Mouse (Mus musculus): ENCODE measurements around the gene Ulbp1.
A peak's percentile ranks its signal among the peaks of the same experiment; 100 is the strongest.
"Not testable (repeated sequence)": the region's sequence is repeated elsewhere in the genome, so short reads cannot be mapped to it uniquely, and the experiment has no call there.

Gene Ulbp1

DNA sequence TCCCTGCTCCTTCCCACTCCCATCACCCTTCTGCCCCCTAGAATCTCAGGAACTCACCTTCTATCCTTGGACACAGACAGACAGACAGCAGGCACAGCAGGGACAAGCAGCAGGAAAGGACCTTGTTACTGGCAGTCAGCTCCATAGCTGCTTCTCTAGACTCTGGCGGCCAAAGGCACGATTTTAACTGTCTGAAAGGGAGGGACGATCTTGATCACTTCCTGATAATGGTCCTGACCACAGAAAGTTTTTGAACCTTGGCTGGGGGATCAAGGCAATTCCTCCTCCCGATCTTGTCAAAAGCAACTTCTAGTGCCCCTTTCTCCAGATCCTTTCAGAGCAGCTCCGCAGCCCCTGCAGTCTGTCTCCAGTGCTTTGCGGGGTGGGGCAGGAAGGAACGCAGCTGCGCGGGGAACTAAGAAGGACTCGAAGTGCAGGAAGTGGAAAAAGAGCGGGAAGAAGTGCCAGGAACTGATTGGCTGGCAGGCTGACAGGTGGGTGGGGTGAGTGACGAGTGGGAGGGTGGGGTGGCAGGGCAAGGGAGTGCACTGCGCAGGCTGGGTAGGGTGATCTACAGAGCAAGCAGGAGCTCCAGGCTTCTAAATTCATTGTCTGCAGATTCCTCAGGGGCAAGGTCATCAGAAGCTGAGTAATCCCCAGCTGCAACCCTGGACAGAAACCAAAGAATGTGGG lies at the start of gene Ulbp1:
Ulbp1 (minus strand) TSS at position 442 of the 693 bp plus-strand sequence.
- peak; percentile 75 to 81 for DNase-seq

DNA sequence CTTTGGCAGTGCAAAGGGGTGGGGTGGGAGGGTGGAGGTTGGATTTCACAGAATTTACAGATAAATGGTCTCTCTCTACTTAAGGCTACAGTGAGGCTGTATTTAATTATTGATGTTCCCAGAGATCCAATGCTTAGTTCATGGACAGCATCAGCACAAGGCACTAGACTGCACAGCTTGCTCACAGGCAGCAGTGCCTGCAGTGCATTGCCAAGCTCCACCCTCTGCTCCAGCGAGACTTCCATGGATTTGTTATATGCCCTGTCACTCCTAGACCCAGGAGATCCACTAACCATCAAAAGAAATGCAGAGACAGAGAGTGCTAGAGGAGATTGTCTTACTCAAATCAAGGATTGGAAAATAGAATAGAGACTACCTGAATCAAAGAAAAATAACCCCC lies 24.7 kb upstream of the Ulbp1 start:
- DNase-seq, result not testable (repeated sequence)

DNA sequence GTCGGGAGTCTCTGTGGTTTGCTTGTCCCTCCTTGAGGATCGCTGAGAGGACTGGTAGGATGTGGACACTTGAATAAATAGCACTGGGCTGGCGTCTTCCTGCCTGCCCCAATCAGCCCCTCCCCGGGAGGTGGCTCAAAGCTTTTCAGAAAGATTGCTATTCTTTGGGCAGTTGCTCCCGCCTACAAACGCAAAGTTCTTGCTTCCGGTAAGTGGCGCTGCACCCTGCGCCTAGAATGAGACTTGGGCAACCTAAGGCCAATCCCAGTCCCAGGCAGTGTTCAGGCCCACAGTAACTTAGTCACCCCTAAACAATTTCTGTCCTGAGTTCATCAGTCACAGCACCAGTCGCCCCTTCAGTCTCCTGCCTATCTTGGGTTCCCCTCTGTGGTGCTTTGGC lies 18.9 kb upstream of the Ulbp1 start:
- peak; percentile 11 to 19 for DNase-seq

DNA sequence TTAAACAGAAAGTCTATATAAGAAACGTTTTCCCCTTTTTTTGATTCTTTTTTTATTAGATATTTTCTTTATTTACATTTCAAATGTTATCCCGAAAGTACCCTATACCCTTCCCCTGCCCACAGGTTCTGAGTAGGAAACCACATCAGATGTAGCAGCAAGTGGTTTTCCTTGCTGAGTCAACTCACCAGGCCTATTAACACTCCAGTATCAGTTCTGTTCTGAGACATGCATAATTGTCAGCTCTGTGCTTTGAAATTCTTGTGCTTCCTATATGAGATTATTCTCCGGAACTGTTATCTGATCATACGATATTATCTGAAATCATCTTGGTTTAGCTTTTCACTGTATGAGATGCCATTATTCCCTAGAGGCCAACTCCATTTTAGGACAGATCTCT lies 10.2 kb upstream of the Ulbp1 start:
- DNase-seq, result no peak

DNA sequence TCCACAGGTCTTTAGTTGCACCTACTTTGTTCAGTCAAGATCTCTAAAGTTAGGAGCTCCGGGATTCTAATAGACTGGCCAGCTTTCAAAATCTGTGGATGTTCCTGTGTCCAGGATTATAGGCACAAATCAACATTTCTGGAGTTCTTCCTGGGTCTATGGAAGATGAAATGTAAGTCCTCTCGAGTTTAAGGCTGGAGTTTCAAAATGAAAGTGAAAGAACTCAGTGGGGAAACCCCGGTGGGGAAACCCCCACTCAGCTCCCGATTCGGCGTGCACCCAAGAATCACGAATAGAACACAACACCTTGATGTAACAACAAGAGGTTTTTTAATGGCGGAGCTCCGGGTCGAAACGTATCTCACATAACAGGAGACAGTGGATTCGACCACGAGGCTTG lies 787 bp upstream of the Ulbp1 start:
- not testable (repeated sequence) for DNase-seq

DNA sequence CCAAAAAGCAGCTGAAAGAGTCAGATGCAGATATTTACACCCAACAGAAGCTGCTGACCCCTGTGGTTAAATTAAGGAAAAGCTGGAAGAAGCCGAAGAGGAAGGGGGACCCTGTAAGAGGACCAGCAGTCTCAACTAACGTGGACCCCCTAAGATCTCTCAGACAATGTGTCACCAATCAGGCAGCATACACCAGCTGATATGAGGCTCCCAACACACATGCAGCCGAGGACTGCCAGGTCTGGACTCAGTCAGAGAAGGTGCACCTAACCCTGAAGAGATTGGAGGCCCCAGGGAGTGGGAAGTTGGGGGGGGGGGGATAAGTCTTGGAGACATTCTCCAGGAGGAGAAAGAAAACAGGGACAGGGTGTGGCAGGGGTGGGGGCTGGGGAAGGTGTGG lies 1.8 kb downstream of the Ulbp1 start:
- DNase-seq, result no peak

DNA sequence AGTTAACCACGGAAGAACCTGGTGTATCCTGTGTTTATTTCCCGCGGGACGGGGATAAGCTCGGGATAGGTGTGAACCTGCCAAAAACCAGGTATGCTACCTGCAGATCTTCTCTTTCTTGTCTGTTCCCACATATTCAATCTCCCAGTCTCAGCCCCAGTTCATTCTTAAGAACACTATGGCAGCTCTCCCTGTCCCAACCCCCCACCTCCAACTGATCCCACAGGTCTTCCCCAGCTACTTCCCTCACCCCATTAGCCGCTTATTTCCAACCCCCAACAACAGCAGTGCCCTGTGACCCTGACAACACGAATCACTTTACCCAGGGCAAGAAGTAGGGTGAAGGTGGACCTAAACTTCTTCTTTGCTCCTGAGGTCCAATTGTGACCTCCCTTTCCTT lies 3.0 kb downstream of the Ulbp1 start:
- no peak for DNase-seq

DNA sequence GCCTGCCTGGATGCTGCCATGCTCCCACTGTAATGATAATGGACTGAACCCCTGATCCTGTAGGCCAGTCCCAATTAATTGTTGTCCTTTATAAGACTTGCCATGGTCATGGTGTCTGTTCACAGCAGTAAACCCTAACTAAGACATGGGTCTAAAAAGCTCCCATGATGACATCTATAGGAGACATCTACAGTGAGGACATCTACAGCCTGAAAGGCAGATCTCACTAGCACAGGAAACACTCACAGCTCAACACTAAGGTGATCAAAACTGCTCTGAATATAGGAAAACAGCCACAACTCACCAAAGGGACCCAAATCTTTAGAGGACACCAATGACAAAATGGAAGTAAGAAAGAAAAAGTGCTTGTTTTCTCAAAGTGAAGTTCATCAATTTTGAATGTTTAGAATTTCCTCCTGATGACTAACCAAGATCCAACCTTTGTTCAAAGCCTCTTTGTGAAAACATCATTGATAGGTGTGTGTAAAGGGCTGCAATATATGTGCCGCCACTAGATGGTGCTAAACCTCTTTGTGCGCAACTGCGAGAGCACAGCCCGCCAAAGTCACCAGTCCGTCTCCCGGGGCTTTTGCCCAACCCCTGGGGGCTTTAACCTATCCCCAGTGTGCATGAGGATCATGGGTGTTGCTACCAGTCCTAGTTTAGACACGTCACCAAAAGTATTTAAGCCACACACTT lies 3.6 kb downstream of the Ulbp1 start:
- peak; percentile 78 to 79 for DNase-seq

DNA sequence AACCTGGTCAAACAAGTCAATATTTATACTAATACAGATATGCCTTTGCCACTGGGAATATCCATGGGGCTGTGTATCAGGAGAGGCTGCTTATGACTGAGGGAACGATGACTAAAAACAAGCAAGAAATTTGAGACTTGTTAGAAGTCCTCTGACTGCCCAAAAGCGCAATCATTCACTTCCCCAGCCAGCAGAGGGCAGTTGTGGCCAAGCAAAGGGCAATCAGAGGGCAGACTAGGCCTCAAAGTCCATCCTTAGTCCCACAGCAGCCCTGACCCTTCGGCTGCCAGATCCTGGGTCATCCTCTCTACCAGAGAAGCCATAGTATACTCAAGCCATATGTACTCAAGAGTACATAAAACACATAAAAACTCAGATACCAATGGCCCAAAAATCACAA lies 11.4 kb downstream of the Ulbp1 start:
- DNase-seq, result peak; percentile 12 to 13

DNA sequence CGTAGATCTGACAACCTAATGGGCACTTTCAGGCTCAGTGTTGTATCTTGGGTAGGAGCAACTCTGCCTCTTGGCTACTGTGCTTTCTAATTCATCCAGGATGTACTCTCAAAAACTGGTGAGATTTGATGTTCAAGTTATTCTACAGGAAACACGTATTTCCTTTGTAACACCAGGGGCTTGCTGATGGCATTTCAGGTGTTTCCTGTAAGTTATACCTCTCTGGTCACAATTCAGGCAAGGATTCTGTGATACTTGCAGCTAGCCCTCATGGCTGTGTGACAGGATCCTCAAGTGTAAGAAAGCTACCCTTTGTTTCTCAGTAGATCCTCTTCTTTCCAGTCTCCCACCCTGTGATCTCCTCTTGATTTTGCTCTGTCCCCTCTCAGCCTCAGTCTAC lies 34.5 kb downstream of the Ulbp1 start:
- no peak for DNase-seq

DNA sequence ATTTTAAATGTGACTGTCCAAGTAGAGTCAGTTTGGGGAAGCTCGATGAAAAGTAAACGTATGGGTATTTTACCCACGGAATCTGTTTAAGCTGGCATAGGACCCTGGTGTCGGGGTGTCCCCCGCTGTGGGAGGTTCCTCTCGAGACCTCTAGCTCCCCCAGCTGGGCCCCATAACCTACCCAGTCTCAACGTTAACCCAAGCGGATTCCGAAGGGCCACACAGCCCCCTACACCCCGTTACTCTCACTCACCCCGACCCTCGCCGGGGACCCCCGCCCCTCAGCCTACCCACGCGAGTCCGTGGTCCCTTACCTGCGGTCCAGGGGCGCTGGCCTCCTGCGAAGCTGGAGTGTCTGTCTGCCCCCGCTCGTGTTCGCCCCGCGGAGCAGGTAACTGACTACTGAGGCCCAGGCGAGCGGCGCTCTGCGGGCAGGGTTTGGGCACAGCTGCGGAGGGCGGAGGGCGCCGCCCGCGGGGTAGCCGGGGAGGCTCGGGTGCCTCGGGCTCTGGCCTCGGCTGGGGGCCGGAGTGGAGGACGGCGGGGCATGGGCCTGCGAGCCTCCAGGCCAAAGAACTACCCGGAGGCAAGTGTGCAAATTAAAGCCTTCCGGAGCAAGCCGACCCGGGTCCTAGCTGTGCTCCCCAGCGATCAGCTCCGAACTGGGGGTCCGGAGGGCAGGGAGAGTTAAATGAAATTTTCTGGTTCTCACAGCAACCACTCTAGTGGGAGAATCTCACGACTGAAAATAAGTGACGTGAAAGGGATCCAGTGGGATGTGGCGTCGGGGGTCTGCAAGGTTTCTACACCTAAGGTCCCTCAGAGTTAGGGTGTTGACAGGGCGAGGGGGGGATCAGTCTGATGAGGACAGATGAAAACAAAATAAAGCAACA lies 80.0 kb downstream of the Ulbp1 start:
- DNase-seq, result peak; percentile 8 to 26

DNA sequence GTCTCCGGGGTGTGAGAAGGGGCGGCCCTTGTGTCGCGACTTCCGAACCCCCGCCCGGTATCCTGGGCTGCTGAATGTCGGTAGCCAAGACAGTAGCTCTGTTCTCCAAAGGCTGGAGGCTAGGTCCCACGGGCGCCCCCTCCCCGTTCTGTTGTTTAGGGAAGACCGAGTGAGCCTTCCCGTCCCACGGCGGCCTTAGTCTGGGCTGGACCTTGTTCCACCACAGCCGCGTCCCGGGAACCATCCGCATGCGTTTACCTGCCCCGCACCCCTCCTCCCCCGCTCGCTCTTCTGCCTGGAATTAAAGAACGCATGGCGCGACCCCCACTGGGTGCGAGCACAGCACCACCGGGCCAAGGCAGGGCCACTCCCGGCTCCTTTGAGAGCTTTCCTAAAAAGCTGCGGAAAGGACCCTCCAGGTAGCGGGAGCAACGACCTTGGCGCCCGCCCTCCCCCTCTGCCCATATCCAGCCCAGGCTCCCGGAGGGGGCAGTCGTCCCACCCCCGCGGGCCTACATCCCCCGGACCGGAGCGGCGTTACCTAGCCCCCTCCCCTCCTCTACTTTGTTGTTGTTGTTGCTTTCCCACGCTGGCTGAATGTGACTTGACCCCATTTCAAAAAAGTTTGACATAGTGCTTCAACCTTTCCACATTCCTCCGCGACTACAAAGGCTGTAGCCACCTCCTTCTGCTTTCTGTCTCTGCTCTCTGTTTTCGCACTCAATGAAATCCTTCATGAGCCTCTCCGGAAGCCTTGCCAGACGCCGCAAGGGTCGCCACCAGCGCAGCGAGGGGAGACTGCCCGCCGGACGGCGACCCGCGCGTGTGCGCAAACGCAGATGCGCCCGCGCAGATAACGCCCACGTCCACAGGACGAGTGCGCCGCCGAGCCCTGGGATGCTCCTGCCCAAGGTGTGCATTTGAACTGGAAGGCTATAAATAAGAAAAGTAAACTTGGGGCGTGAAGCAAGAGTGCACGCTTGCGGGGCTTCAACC lies 81.2 kb downstream of the Ulbp1 start:
- DNase-seq, result peak; percentile 34 to 53

DNA sequence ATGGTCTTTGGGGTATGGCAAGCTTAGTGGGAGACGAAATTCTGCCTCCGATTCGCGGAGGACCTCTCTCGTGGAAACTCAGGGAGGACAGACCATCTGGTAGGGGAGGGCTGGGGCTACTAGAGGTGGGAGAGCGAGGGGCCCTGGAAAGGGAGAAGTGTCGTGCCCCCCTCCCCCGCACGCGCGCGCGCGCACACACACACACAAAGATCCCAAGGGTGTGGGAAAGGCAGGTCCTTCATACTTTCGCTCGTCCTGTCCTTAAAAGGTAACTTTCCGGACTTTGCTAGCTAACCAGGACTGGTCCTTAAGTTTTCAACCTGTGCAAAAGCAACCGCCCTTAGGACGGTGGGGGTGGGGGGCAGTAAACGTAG lies 81.9 kb downstream of the Ulbp1 start:
- DNase-seq, result peak; percentile 31 to 48

DNA sequence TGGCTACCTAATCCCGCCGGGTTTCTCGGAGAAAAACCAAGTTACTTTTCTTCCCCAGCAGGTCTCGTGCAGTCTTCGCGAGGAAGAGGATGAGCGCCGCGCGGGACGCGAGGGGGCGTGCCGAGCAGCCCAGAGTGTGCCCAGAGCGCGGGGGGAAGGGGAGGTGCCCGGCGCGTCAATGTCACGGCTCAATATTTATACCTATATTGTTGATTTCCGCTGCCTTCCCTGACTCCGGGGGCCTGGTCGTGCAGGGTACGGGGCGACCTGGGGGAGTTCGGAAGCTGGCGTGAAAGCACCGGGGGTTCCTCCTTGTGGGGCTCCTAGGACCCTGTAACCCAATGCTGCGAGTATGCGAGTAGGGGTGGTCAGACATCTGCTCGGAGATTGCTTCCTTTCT lies 82.3 kb downstream of the Ulbp1 start:
- peak; percentile 39 to 56 for DNase-seq
